Mouse (Mus musculus) embryonic facial prominence, embryonic 10.5 days (tissue): ENCODE data around the gene Igf2bp3. TPM values are rescaled to one million over a fixed set of nuclear protein-coding genes. Genes with fewer than 3 reads are reported as not detected.

Experiments
- DNase-seq: peaks from one replicate; pipeline ENCODE4 v3.0.0-alpha.2; 2017; ENCODE audit warnings: low spot score
- H3K27ac ChIP-seq: fragments of 300-500 bp; sonication (generic); replicated peaks from 2 replicates; pipeline ENCODE4 v1.5.1; 2016; ENCODE audit warnings: mild to moderate bottlenecking
- H3K27me3 ChIP-seq: fragments of 300-500 bp; sonication (generic); replicated peaks from 2 replicates; pipeline ENCODE4 v1.6.1; 2016; ENCODE audit warnings: low read depth, mild to moderate bottlenecking; ENCODE audit not compliant: poor library complexity, severe bottlenecking
- H3K36me3 ChIP-seq: fragments of 300-500 bp; sonication (generic); replicated peaks from 2 replicates; pipeline ENCODE4 v1.6.1; 2016; ENCODE audit warnings: mild to moderate bottlenecking, moderate library complexity
- H3K4me1 ChIP-seq: fragments of 300-500 bp; sonication (generic); 2 replicates; pipeline ENCODE4 v1.6.1; 2016
- H3K4me3 ChIP-seq: fragments of 300-500 bp; sonication (generic); 2 replicates; pipeline ENCODE4 v1.5.1; 2016; ENCODE audit warnings: mild to moderate bottlenecking, moderate library complexity
- H3K9me3 ChIP-seq: fragments of 300-500 bp; sonication (generic); 2 replicates; pipeline ENCODE4 v1.6.1; 2016; ENCODE audit warnings: mild to moderate bottlenecking
- WGBS: fragments of 180-500 bp; shearing (Covaris S2); methylation state at CpG from one replicate; pipeline ENCODE4 v1.1.7; 2016; 5-methylcytosine and 5-hydroxymethylcytosine counted together
- polyA plus RNA-seq: library from polyadenylated mRNA; unstranded; fragments of >200 nt; fragmentation: Nextera tagmentation; extraction: Ambion mirVana; gene quantifications from 2 replicates; pipeline ENCODE4 v1.2.1, GENCODE M21; 2016

The Igf2bp3 gene
- polyA plus RNA-seq, 1 experiment from 2014 or later, result 159 TPM

DNA sequence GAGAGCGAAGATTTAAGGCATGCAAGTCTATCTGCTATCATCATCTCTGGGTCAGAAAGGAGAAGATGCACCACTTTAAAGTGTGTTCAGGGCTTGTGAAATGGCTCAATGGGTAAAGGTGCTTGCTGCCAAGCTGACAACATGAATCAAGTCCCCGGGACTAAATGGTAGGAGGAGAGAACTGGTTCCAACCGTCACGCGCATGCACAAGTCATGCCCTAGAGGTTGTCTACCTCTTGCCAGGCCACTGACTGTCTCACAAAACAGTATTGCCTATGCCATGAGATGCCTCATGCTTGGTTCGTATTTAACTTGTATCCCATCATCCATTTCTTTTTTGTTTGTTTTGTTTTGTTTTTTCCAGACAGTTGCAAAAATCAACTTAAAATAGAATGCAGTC is 48.9 kb downstream of the Igf2bp3 start:
- Histone ChIP-seq H3K4me3 (no peak overlapping the region), H3K27ac (no peak overlapping the region), H3K9me3 (no peaks in the 10 kb centered on the region), H3K4me1 (peaks cover 12% of the 10 kb centered on the region), H3K27me3 (no peaks in the 10 kb centered on the region), H3K36me3 (peaks cover 45% of the 10 kb centered on the region)
- 88% methylated on average over 6 of the region's 6 CpGs for WGBS
- no peak for DNase-seq

DNA sequence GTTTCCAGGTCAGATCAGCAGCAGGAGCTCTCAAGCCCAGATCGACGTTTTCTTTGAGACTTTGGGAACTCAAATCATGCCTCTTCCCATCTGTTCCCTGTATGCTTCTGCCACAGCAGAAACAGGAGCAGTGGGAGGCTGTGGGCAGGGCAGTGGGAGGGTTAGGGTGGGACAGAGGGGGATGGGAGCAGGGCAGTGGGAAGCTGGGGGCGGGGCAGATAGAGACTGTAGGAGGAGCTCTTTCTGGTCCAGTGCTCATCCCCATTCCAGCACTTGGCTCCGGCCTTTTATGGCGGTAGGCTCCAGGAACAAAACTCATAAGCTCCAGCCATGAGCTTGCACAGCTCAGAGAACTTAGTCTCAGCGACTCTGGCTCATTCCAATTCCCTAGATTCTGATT is 49.7 kb downstream of the Igf2bp3 start:
- peak; percentile 34 for DNase-seq
- H3K27ac ChIP-seq, result no peak overlapping the region

DNA sequence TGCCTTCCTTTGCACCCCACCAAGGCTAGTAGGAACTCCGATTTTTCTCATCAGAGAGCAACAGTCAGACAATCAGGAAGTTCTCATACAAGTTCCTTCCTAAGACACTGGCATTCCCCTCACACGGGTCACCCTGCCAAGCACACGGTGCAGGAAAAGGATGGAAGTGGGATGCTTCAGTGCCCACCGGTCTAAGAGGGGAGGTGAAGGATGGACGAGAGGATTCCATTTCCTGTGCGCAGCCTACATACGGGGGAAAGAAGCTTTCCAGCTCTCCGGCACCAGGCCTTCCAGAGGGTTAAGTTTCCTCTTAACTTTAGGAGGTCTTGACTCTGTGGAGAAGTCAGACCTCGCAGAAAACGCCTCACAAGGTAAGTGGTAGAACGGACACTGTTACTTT is 50.1 kb downstream of the Igf2bp3 start:
- no peak overlapping the region for H3K4me3 ChIP-seq
- H3K27me3 ChIP-seq, result no peaks in the 10 kb centered on the region
- H3K27ac ChIP-seq, result no peak overlapping the region
- 81% methylated on average over 11 of the region's 11 CpGs for WGBS
- DNase-seq, result no peak
- H3K9me3 ChIP-seq, result no peaks in the 10 kb centered on the region
- peaks cover 40% of the 10 kb centered on the region for H3K36me3 ChIP-seq
- H3K4me1 ChIP-seq, result peaks cover 12% of the 10 kb centered on the region

More for the DNA sequence above, 49.7 kb downstream of the Igf2bp3 start:
- Histone ChIP-seq H3K27me3 (no peaks in the 10 kb centered on the region), H3K4me3 (no peak overlapping the region), H3K4me1 (peaks cover 12% of the 10 kb centered on the region), H3K9me3 (no peaks in the 10 kb centered on the region), H3K36me3 (peaks cover 40% of the 10 kb centered on the region)
- WGBS, result 52% methylated on average over 6 of the region's 6 CpGs

DNA sequence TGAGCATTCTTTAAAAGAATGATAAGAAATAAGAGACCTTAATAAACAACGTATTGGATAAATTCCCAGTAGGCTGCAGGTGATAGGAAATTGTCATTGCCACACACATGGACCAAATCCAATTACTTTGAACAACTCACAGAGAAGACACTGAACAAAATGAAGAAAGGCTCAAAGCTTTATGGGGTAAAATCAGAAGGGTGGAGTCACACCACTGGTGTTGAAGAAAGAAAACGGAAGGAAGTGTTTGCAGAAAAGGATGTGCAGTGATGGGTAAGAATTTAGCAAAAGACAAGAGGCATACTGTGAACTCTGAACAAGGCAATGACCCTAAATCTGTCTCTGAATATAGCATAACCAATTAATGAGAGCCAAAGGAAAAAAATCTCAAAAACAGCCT is 54.8 kb downstream of the Igf2bp3 start:
- DNase-seq, result no peak
- H3K36me3 ChIP-seq, result peaks cover 23% of the 10 kb centered on the region
- 87% methylated on average over 2 of the region's 2 CpGs for WGBS
- peaks cover 2% of the 10 kb centered on the region for H3K4me1 ChIP-seq
- no peak overlapping the region for H3K4me3 ChIP-seq
- no peak overlapping the region for H3K27ac ChIP-seq
- H3K27me3 ChIP-seq, result no peaks in the 10 kb centered on the region
- H3K9me3 ChIP-seq, result no peaks in the 10 kb centered on the region

DNA sequence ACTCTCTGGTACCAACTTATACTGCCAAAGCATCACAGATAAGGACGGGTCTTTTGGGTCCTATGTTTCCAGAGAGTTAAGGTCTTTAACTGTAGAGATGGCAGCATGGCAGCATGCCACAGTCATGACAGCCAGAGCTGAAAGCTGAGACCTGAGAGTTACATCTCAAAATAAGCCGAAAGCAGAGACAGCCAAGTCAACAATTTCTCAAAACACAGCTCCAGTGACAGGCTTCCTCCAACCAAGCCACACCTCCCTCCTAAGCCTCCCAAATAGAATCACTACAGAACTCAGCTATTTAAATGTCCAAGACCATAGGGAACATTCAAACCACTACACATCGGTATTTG is 58.0 kb downstream of the Igf2bp3 start:
- Histone ChIP-seq H3K9me3 (no peaks in the 10 kb centered on the region), H3K4me1 (no peaks in the 10 kb centered on the region; the same call in 1 of the 2 replicates), H3K36me3 (peaks cover 13% of the 10 kb centered on the region), H3K27me3 (no peaks in the 10 kb centered on the region), H3K4me3 (no peak overlapping the region), H3K27ac (no peak overlapping the region)
- 86% methylated on average over 3 of the region's 3 CpGs for WGBS
- no peak for DNase-seq

DNA sequence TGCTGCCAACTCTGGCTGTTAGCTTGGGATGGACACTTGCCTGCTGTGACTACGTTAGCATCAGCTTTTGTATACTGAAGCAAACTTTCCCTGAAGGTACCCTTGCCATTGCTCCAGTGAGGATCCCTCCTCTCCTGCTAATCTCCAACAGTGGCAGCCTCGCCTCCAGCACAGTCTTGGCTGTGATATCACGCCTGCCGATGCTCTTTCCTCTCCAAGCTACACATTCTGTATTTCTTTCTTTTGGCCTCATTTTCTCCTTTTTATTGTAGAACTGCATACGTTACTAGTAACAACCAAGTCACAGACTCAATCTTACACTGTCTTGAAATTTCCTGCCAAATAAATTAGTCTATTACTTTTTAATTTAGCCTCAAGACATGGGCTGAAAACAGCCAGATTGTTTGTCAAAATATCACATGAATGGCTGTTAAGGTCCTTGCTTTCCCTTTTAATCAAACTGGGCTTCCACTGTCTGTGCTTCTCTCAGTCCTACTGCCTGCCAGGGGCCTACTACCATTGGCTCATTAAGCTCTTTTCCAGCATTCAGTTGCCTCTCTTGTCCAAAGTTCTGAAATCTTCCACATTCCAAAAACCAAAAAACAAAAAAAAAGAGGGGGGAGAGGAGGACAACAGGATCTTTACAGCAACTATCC is 58.5 kb downstream of the Igf2bp3 start:
- 89% methylated on average over 5 of the region's 5 CpGs for WGBS
- no peak overlapping the region for H3K4me3 ChIP-seq
- no peaks in the 10 kb centered on the region; the same call in none of the 2 replicates for H3K4me1 ChIP-seq
- no peaks in the 10 kb centered on the region for H3K27me3 ChIP-seq
- peaks cover 11% of the 10 kb centered on the region for H3K36me3 ChIP-seq
- H3K27ac ChIP-seq, result no peak overlapping the region
- DNase-seq, result no peak
- no peaks in the 10 kb centered on the region for H3K9me3 ChIP-seq

DNA sequence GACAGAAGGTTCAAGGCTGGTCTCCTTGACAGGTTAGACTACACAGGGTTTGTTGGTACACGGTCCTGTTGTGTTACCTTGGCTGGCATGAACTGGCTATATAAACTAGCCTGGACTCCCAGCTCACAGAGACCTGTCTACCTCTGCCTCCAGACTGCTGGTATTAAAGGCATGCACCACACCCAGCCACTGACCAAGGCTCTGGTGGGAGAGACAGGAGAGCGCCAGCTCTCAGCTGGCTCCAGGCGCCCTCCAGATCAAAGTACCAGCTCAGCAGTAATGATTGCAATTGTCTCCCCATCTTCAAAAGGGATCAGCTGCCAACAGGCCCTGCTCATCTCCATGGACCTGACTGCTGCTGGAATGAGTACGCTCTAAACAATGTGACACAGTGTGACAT is 63.3 kb downstream of the Igf2bp3 start:
- Histone ChIP-seq H3K36me3 (peaks cover 13% of the 10 kb centered on the region), H3K27ac (no peak overlapping the region), H3K4me3 (no peak overlapping the region), H3K27me3 (no peaks in the 10 kb centered on the region), H3K4me1 (peaks cover 8% of the 10 kb centered on the region), H3K9me3 (no peaks in the 10 kb centered on the region)
- WGBS, result 84% methylated on average over 4 of the region's 4 CpGs
- no peak for DNase-seq

DNA sequence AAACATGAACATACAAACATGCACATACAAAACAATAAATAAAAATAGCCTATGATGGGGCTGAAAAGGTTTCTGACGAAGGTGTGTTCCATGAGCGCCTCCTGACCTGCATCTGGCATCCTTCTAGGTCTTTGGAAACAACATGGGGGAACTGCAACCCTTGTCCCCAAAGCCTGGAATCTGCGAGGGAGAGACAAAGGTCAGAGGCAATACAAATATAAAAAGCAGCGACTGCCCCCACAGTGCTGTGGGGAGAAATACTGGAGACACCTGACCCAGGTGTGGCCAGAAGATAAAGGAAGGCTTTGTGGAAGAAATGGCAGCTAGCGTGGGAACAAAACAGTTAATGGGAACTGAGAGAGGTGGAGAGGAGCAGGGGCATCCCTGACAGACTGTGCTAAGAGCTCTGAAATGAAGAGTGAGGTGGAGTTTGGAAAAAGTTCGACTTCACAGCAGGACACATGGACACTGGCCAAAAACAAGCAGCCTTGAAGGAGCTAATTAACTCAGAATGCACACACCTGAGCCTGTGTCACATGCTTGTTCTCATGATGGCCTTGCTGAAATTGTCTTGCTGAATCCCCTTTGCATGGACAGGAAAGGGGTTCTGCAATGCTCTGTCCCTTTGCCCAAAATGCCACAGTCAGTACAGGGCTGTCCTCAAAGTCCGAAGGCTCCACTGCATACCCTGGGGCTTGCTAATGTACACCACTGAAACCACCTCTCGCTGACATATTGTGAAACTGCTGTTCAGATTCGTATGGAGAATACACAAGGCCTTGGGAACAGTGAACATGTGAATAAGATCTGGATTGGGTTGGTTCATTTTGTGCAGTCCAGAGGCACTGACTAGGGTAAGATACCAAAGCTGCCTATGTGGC is 64.2 kb downstream of the Igf2bp3 start:
- peaks cover 13% of the 10 kb centered on the region for H3K4me1 ChIP-seq
- peaks cover 14% of the 10 kb centered on the region for H3K36me3 ChIP-seq
- no peak for DNase-seq
- WGBS, result 87% methylated on average over 9 of the region's 9 CpGs
- no peaks in the 10 kb centered on the region for H3K9me3 ChIP-seq
- no peaks in the 10 kb centered on the region for H3K27me3 ChIP-seq
- no peak overlapping the region for H3K4me3 ChIP-seq
- H3K27ac ChIP-seq, result no peak overlapping the region

DNA sequence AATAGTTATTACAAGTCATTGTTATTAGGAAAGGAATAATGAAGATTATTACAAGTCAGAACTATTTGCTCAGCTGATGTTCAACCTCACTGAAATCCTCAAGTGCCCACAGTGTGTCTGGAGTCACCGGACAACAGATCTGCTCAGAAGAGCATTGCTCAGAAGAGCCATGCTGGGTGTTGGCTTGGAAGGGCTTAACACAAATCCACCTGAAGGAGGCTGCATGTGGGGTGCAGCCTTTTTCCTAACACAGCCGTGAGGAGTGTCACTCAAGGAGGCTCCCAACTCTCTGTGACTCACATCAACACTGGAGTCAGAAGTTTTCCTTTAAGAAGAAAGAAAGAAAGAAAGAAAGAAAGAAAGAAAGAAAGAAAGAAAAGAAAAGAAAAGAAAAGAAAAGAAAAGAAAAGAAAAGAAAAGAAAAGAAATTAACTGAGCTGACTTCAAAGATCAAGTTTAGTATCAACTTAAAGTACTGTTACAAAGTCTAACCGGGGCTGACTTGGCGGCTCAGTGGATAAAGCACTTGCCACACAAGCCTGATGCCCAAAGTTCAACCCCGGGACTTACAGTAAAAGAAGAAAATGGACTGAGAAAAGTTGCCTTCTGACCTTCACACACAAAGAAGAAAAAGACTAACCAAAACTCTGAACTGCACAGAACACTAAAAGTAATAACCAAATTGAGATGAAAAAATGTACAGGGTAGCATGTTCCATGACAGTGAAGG is 65.4 kb downstream of the Igf2bp3 start:
- no peak overlapping the region for H3K4me3 ChIP-seq
- no peaks in the 10 kb centered on the region for H3K27me3 ChIP-seq
- 80% methylated on average over 5 of the region's 5 CpGs for WGBS
- H3K4me1 ChIP-seq, result peaks cover 22% of the 10 kb centered on the region
- no peak for DNase-seq
- H3K27ac ChIP-seq, result no peak overlapping the region
- H3K9me3 ChIP-seq, result no peaks in the 10 kb centered on the region
- H3K36me3 ChIP-seq, result peaks cover 15% of the 10 kb centered on the region

DNA sequence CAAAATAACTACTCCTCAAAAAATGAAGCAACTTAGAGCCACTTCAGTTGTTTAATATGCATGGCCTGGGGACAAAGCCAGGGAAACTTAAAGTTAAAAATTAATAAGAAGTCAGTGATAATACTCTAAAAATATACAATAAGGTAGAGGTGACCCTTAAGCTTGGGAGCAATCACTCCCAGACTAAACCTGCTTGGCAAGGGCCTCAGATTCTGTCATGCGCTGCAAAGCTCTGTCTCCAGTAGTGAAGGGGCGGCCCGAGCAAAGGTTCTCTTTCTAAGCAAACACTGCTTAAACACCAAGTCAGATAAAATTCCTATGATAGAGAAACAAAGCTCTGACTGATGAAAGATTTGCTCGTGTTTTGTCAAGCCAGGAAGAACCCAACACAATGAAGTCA is 66.0 kb downstream of the Igf2bp3 start:
- DNase-seq, result no peak

DNA sequence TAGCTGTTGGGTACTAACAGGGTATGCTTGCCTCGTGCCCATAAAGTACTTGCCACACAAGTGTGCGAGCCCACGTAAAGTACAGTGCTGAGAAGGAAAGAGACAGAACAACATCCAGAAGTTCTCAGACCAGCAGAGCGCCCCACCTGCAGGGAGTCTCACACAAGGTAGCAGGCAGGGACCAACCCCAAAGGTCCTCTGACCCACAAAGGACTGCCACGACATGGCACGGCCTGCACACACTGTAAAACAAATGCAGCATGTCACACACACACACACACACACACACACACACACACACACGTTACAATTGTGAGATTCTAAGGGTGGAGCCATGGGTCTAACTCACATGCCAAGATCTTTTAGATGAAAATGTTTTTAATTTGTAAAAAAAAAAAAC is 66.4 kb downstream of the Igf2bp3 start:
- Histone ChIP-seq H3K36me3 (0 out of 2 replicates have a peak, but pooled peaks cover 10% of the 10 kb centered on the region), H3K27ac (no peak overlapping the region), H3K4me3 (no peak overlapping the region), H3K4me1 (peaks cover 30% of the 10 kb centered on the region), H3K27me3 (no peaks in the 10 kb centered on the region), H3K9me3 (no peaks in the 10 kb centered on the region)
- DNase-seq, result no peak
- WGBS, result 92% methylated on average over 7 of the region's 7 CpGs

More for the DNA sequence above, 66.0 kb downstream of the Igf2bp3 start:
- H3K4me3 ChIP-seq, result no peak overlapping the region
- peaks cover 26% of the 10 kb centered on the region for H3K4me1 ChIP-seq
- H3K27ac ChIP-seq, result no peak overlapping the region
- peaks cover 14% of the 10 kb centered on the region for H3K36me3 ChIP-seq
- H3K27me3 ChIP-seq, result no peaks in the 10 kb centered on the region
- WGBS, result 88% methylated on average over 4 of the region's 4 CpGs
- no peaks in the 10 kb centered on the region for H3K9me3 ChIP-seq

DNA sequence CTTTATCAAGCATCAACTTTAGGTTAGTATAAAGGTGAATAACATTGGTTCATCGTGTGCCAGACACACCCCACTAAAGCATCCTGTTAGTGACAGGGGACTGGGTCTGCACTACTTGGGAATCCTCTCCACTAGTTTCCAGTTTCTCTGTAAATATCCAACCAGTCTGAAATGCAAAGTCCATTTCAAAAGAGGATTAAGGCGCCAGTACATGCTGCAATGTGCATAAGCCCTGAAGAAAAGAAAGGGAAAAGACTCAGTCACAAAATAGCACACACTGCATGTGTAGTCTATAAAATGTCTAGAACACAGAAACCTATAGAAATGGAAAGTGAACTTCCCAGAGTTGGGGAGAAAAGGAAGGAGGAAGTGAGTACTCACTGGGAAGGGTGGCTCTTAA is 68.3 kb downstream of the Igf2bp3 start:
- Histone ChIP-seq H3K9me3 (no peaks in the 10 kb centered on the region), H3K36me3 (peaks cover 16% of the 10 kb centered on the region; the same call in 1 of the 2 replicates), H3K27ac (no peak overlapping the region), H3K27me3 (no peaks in the 10 kb centered on the region), H3K4me3 (no peak overlapping the region), H3K4me1 (peaks cover 33% of the 10 kb centered on the region)
- no peak for DNase-seq
- WGBS, result 84% methylated on average over 2 of the region's 2 CpGs
